Mouse (Mus musculus) limb, embryonic 13.5 days (tissue): ENCODE measurements around the gene Pam16. TPM values are rescaled to one million over a fixed set of nuclear protein-coding genes. Genes with fewer than 3 reads are reported as not detected.

ENCODE experiments used
- ATAC-seq: fragments of 200-750 bp; cut with Nextera tagmentation; 2 replicates; pipeline ENCODE4 v1.8.0; 2017; ENCODE audit warnings: low read depth, moderate number of reproducible peaks, moderate TSS enrichment; ENCODE audit not compliant: low FRiP score
- H3K27ac ChIP-seq: fragments of 300-500 bp; sonication (generic); 2 replicates; pipeline ENCODE4 v1.5.1; 2015; ENCODE audit warnings: inconsistent platforms, mild to moderate bottlenecking, moderate library complexity
- H3K27me3 ChIP-seq: fragments of 300-500 bp; sonication (generic); 2 replicates; pipeline ENCODE4 v1.6.1; 2015; ENCODE audit warnings: mild to moderate bottlenecking, inconsistent platforms
- H3K36me3 ChIP-seq: fragments of 300-500 bp; sonication (generic); 2 replicates; pipeline ENCODE4 v1.6.1; 2015; ENCODE audit warnings: inconsistent platforms, mild to moderate bottlenecking, moderate library complexity
- H3K4me1 ChIP-seq: fragments of 300-500 bp; sonication (generic); 2 replicates; pipeline ENCODE4 v1.6.1; 2015; ENCODE audit warnings: inconsistent platforms
- H3K4me2 ChIP-seq: fragments of 300-500 bp; sonication (generic); replicated peaks from 2 replicates; pipeline ENCODE4 v1.6.1; 2015; ENCODE audit warnings: inconsistent platforms, mild to moderate bottlenecking, moderate library complexity
- H3K4me3 ChIP-seq: fragments of 300-500 bp; sonication (generic); 2 replicates; pipeline ENCODE4 v1.5.1; 2015; ENCODE audit warnings: moderate library complexity, mild to moderate bottlenecking, inconsistent platforms
- H3K9ac ChIP-seq: fragments of 300-500 bp; sonication (generic); 2 replicates; pipeline ENCODE4 v1.6.1; 2015; ENCODE audit warnings: mild to moderate bottlenecking, inconsistent platforms
- H3K9me3 ChIP-seq: fragments of 300-500 bp; sonication (generic); 2 replicates; pipeline ENCODE4 v1.6.1; 2016; ENCODE audit warnings: inconsistent platforms
- WGBS: fragments of 180-500 bp; shearing (Covaris S2); methylation state at CpG from one replicate; pipeline ENCODE4 v1.1.7; 2015; 5-methylcytosine and 5-hydroxymethylcytosine counted together
- polyA plus RNA-seq: library from polyadenylated mRNA; unstranded; fragments of >200 nt; fragmentation: Nextera tagmentation; extraction: Ambion mirVana; gene quantifications from 2 replicates; pipeline ENCODE4 v1.2.1, GENCODE M21; 2015

Gene Pam16
- 105 and 106 TPM in 2 replicates for polyA plus RNA-seq

GRCm38 (mm10) chr16:4624481-4625110 is at the start of gene Pam16:
Pam16 (minus strand) TSS chr16:4624988.
- WGBS: under 1% methylated on average over 56 of the region's 56 CpGs
- H3K27me3 ChIP-seq: no peaks in the 10 kb centered on the region
- peak; percentile 88 for ATAC-seq

DNA sequence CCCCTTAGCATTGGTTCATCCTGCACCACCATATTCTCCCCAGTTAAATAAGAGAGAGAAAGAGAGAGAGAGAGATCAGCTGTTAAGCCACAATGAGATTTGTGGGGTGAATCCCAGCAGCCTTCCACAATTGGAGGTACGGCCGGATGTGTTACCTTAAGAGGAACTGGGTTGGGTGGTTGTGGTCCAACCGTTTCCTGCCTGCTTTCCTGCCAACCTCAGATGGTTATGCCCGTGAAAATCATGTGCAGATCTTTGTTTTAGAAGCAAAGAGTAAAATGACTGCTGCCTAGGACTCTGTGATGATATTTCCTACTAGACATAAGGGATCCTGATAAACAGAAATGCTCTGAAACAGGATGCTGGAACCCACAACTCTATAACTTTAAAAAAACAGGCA is 49.3 kb upstream of the Pam16 start:
- WGBS: 80% methylated on average over 4 of the region's 4 CpGs
- H3K27ac ChIP-seq: no peak overlapping the region
- H3K4me1 ChIP-seq: peaks cover 11% of the 10 kb centered on the region
- H3K4me3 ChIP-seq: no peak overlapping the region
- H3K9ac ChIP-seq: 0 out of 2 replicates have a peak overlapping the region, but pooled peaks have one; percentile 25
- H3K36me3 ChIP-seq: peaks cover 50% of the 10 kb centered on the region
- no peak for ATAC-seq
- H3K4me2 ChIP-seq: no peak overlapping the region
- H3K27me3 ChIP-seq: no peaks in the 10 kb centered on the region
- no peaks in the 10 kb centered on the region for H3K9me3 ChIP-seq

More at GRCm38 (mm10) chr16:4624481-4625110, at the start of gene Pam16:
- Histone ChIP-seq H3K36me3 (peaks cover 29% of the 10 kb centered on the region), H3K27ac (peak within 1 kb of the TSS; percentile 82), H3K4me1 (peaks cover 23% of the 10 kb centered on the region), H3K9ac (peak within 1 kb of the TSS; percentile 89), H3K9me3 (no peaks in the 10 kb centered on the region), H3K4me2 (peak within 1 kb of the TSS; percentile 85), H3K4me3 (peak within 1 kb of the TSS; percentile 78)

DNA sequence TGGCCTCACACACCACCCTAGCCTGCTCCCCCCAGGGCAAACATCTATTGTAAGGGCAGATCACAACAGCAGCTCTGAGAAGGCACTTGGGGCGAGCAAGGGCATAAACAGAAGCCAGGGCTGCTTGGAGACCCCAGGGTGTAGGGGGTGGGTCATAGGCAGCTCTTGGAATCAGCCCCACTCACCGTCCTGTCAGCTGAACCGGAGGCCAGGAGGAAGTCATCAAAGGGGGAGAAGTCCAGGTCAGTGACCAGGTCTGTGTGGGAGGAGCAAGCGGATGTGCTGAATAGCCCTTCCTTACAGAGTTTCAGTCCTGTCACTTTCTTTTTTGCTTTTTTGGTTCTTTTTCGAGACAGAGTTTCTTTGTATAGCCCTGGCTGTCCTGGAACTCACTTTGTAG is 45.5 kb upstream of the Pam16 start:
- no peak overlapping the region for H3K4me3 ChIP-seq
- 72% methylated on average over 5 of the region's 5 CpGs for WGBS
- H3K36me3 ChIP-seq: peaks cover 55% of the 10 kb centered on the region
- H3K4me2 ChIP-seq: no peak overlapping the region
- no peak overlapping the region for H3K9ac ChIP-seq
- H3K27me3 ChIP-seq: no peaks in the 10 kb centered on the region
- H3K27ac ChIP-seq: no peak overlapping the region
- ATAC-seq: no peak
- no peaks in the 10 kb centered on the region for H3K9me3 ChIP-seq
- H3K4me1 ChIP-seq: peaks cover 7% of the 10 kb centered on the region

DNA sequence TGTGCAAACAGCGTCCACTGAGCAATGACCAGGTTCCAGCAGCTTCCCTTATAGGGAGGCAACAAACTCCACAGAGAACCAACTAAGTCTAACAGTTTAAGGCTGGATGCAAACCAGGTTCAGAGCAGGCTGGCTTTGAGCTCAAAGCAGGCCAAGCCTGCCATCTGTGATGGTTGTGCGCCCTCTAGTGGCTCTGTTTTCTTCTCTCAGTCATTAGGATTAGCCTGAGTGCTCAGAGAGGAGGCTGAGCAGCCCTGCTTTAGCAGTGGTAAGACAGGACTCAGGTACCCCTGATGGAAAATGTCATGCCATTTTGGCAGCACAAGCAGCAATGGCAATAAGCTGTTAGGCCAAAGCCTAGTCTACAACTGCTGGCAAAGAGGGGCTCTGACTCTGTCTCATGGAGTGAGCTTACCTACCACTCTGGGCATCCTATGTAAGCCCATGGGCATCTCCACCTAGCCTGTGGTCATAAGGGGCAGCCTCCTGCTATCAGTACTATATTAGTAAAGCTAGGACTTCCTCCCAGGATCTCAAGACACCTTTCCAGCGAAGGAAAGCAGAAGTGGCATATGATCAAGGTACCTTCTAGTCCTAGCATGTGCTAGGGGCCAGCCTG is 42.5 kb upstream of the Pam16 start:
- Histone ChIP-seq H3K27ac (0 out of 2 replicates have a peak overlapping the region, but pooled peaks have one; percentile 63), H3K36me3 (peaks cover 48% of the 10 kb centered on the region), H3K4me2 (no peak overlapping the region), H3K9ac (no peak overlapping the region), H3K4me1 (peaks cover 7% of the 10 kb centered on the region), H3K9me3 (no peaks in the 10 kb centered on the region), H3K27me3 (no peaks in the 10 kb centered on the region), H3K4me3 (no peak overlapping the region)
- peak; percentile 87 for ATAC-seq
- WGBS: 27% methylated on average over 3 of the region's 3 CpGs

DNA sequence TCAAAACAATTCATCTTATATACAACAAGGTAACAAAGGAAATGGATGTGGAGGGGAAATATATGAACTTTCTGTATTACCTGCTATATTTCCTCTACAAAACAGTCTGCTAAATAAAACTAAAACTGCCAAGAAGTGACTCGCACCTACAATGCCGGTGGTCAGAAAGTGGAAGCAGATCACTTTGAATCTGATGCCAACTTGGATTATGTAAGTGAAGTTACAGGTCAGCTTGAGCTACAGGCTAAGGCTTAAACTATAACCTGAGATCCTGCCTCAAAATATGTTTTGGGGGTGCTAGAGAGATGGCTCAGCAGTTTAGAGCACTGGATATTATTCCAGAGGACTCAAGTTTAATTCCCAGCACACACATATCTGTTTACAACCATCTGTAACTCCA is 40.9 kb upstream of the Pam16 start:
- H3K27ac ChIP-seq: no peak overlapping the region
- ATAC-seq: no peak
- no peaks in the 10 kb centered on the region for H3K9me3 ChIP-seq
- H3K4me2 ChIP-seq: no peak overlapping the region
- H3K4me3 ChIP-seq: no peak overlapping the region
- H3K27me3 ChIP-seq: no peaks in the 10 kb centered on the region
- no peak overlapping the region for H3K9ac ChIP-seq
- peaks cover 53% of the 10 kb centered on the region for H3K36me3 ChIP-seq
- H3K4me1 ChIP-seq: peaks cover 16% of the 10 kb centered on the region
- 88% methylated on average over 2 of the region's 2 CpGs for WGBS

DNA sequence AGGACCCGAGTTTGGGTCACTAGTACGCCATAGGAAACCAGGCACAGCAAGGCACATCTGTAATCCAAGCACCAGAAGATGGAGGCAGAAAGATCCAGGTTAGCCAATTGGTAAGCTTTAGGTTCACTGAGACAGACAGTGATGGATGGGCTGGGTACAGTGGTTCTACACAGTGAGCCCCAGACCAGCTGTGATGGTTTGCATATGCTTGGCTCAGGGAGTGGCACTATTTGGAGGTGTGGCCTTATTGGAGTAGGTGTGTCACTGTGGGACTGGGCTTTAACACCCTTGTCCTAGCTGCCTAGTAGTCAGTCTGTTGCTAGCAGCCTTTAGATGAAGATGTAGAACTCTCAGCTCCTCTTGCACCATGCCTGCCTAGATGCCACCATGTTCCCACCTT is 39.0 kb upstream of the Pam16 start:
- Histone ChIP-seq H3K27ac (no peak overlapping the region), H3K9ac (no peak overlapping the region), H3K4me1 (peaks cover 26% of the 10 kb centered on the region), H3K9me3 (no peaks in the 10 kb centered on the region), H3K4me2 (no peak overlapping the region), H3K27me3 (no peaks in the 10 kb centered on the region), H3K36me3 (peaks cover 40% of the 10 kb centered on the region), H3K4me3 (no peak overlapping the region)
- no peak for ATAC-seq
- 83% methylated on average over 2 of the region's 2 CpGs for WGBS

GRCm38 (mm10) chr16:4661605-4662004 is 36.8 kb upstream of the Pam16 start:
- Histone ChIP-seq H3K4me1 (peaks cover 41% of the 10 kb centered on the region), H3K9ac (no peak overlapping the region), H3K4me3 (no peak overlapping the region), H3K27ac (peak overlapping the region; percentile 33; the same call in 1 of the 2 replicates), H3K9me3 (no peaks in the 10 kb centered on the region), H3K27me3 (no peaks in the 10 kb centered on the region), H3K4me2 (no peak overlapping the region), H3K36me3 (peaks cover 25% of the 10 kb centered on the region)
- WGBS: 67% methylated on average over 2 of the region's 2 CpGs
- ATAC-seq: no peak

GRCm38 (mm10) chr16:4659326-4659725 is 34.5 kb upstream of the Pam16 start:
- Histone ChIP-seq H3K9me3 (no peaks in the 10 kb centered on the region), H3K4me2 (peak overlapping the region; percentile 48), H3K9ac (0 out of 2 replicates have a peak overlapping the region, but pooled peaks have one; percentile 4), H3K4me3 (peak overlapping the region; percentile 10; the same call in 1 of the 2 replicates), H3K36me3 (peaks cover 36% of the 10 kb centered on the region), H3K27ac (peak overlapping the region; percentile 96), H3K4me1 (peaks cover 61% of the 10 kb centered on the region), H3K27me3 (no peaks in the 10 kb centered on the region)
- WGBS: 8% methylated on average over 2 of the region's 2 CpGs
- no peak for ATAC-seq

DNA sequence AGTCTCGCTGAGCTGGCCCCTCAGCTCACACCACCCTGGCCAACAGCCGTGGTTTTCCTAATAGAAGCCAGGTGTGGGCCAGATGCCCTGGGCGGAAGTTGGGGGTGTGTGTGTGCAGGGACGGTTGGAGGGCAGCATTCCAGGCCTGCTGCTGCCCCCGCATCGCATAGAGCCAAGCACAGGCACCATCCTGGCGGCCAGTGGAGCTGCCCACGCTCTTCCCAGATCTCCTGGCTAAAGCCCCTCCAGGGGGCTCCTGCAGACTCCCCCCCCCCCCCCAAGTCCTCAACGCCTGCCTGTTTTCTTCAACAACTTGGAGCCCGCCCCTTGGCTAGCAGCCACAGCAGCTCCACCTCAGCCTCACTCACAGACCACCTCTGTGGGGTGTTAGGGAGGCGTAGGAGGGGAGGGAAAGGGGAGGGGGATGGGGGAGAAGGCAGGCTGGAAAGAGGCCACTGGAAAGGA is 34.0 kb upstream of the Pam16 start:
- H3K4me3 ChIP-seq: peak overlapping the region; percentile 10; the same call in 1 of the 2 replicates
- peak overlapping the region; percentile 96 for H3K27ac ChIP-seq
- H3K9ac ChIP-seq: no peak overlapping the region
- WGBS: 8% methylated on average over 11 of the region's 11 CpGs
- no peaks in the 10 kb centered on the region for H3K27me3 ChIP-seq
- H3K4me2 ChIP-seq: peak overlapping the region; percentile 48
- peak; percentile 93 for ATAC-seq
- peaks cover 36% of the 10 kb centered on the region for H3K36me3 ChIP-seq
- H3K9me3 ChIP-seq: no peaks in the 10 kb centered on the region
- H3K4me1 ChIP-seq: peaks cover 66% of the 10 kb centered on the region

- peaks cover 52% of the 10 kb centered on the region for H3K36me3 ChIP-seq
- H3K9ac ChIP-seq: no peak overlapping the region
- no peaks in the 10 kb centered on the region for H3K27me3 ChIP-seq
- peaks cover 87% of the 10 kb centered on the region for H3K4me1 ChIP-seq
- no peak overlapping the region for H3K4me2 ChIP-seq
- peak overlapping the region; percentile 96 for H3K27ac ChIP-seq
- 47% methylated on average over 9 of the region's 9 CpGs for WGBS
- no peaks in the 10 kb centered on the region for H3K9me3 ChIP-seq
- no peak overlapping the region for H3K4me3 ChIP-seq
- ATAC-seq: no peak
Measured at GRCm38 (mm10) chr16:4656571-4657081, 31.8 kb upstream of the Pam16 start.

GRCm38 (mm10) chr16:4655764-4656570 is 31.2 kb upstream of the Pam16 start:
- H3K4me2 ChIP-seq: 0 out of 2 replicates have a peak overlapping the region, but pooled peaks have one; percentile 1
- 29% methylated on average over 11 of the region's 11 CpGs for WGBS
- no peaks in the 10 kb centered on the region for H3K27me3 ChIP-seq
- H3K9ac ChIP-seq: peak overlapping the region; percentile 31; the same call in 1 of the 2 replicates
- H3K9me3 ChIP-seq: no peaks in the 10 kb centered on the region
- H3K27ac ChIP-seq: peak overlapping the region; percentile 96
- H3K36me3 ChIP-seq: peaks cover 52% of the 10 kb centered on the region
- H3K4me1 ChIP-seq: peaks cover 87% of the 10 kb centered on the region
- no peak for ATAC-seq
- no peak overlapping the region for H3K4me3 ChIP-seq
